Mouse (Mus musculus): ENCODE data around the gene Hsd3b2. TPM values are rescaled to one million over a fixed set of nuclear protein-coding genes. Genes with fewer than 3 reads are reported as not detected.

Hsd3b2 gene
- polyA plus RNA-seq, 1 experiment = 0.01 TPM

DNA sequence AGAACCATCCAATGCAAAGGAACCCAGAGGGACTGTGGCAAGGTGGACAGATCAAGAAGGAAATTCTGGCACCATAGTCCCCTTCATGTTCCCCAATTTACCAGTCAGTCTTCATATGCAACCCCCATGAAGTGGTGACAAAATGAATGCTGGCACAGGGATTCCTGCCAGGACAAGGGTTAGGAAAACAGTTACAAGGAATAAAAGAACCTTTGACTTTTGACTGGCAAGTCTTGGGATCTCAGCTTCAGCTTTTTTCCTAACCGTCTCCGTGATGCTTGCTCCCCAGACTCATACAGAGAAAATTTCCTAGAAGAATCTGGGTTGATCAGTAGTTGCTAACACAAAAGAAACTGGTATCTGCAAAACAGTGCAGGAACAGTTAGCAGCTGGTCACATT is 9.4 kb upstream of the Hsd3b2 start:
- TF ChIP-seq MAX (IDR thresholded peaks at IDR 0.05) = no peak
- TF ChIP-seq CEBPB (IDR thresholded peaks at IDR 0.05; ENCODE audit: low read depth) = no peak
- H3K4me3 ChIP-seq (ENCODE audit: insufficient read depth, poor library complexity, severe bottlenecking) = no peak overlapping the region
- H3K27me3 ChIP-seq (ENCODE audit: control insufficient read depth, insufficient read depth, insufficient read length) = no peaks in the 10 kb centered on the region
- no peaks in the 10 kb centered on the region for H3K79me2 ChIP-seq (ENCODE audit: control insufficient read depth, insufficient read depth)
- H3K79me3 ChIP-seq (ENCODE audit: low read depth) = no peaks in the 10 kb centered on the region
- no peaks in the 10 kb centered on the region for H3K36me3 ChIP-seq (ENCODE audit: control insufficient read depth, insufficient read depth)
- no peak overlapping the region for H3ac ChIP-seq (ENCODE audit: control insufficient read depth, insufficient read length, low read depth)

DNA sequence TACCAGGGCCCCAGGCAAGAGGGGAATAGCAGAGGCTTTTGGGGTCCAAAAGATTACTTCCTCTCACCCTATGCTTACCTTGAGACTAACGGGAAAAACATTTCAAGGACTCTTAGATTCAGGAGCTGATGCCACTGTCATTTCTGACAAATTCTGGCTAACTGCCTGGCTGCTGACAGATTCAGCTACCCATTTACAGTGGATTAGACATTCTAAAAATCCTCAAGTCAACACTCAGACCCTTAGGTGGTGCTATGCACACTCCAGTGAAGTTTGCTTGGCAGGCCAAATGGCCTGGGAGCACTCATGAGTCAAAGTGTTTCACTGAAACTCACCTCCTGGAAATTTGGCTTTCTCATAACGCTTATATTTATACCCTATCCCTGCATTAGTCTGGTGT is 1.9 kb upstream of the Hsd3b2 start:
- Histone ChIP-seq H3K79me2 (ENCODE audit: control insufficient read depth, insufficient read depth) (no peaks in the 10 kb centered on the region), H3K79me3 (ENCODE audit: low read depth) (no peaks in the 10 kb centered on the region), H3ac (ENCODE audit: control insufficient read depth, insufficient read length, low read depth) (no peak overlapping the region), H3K27me3 (ENCODE audit: control insufficient read depth, insufficient read depth, insufficient read length) (no peaks in the 10 kb centered on the region), H3K36me3 (ENCODE audit: control insufficient read depth, insufficient read depth) (no peaks in the 10 kb centered on the region), H3K4me3 (ENCODE audit: insufficient read depth, poor library complexity, severe bottlenecking) (no peak overlapping the region)
- TF ChIP-seq MYOG (IDR thresholded peaks at IDR 0.05; ENCODE audit: control insufficient read depth, extremely low read depth, insufficient read length) = no peak
- no peak for TF ChIP-seq CEBPB (IDR thresholded peaks at IDR 0.05; ENCODE audit: low read depth)
- no peak for TF ChIP-seq USF1 (IDR thresholded peaks at IDR 0.05; ENCODE audit: low read depth)
- TF ChIP-seq MYOD1 (IDR thresholded peaks at IDR 0.05; ENCODE audit: control insufficient read depth, insufficient read length, low read depth) = no peak
- TF ChIP-seq FOSL1 (IDR thresholded peaks at IDR 0.05; ENCODE audit: insufficient read depth, low read length, poor library complexity, severe bottlenecking) = no peak
- no peak for TF ChIP-seq MAX (IDR thresholded peaks at IDR 0.05)

- Histone ChIP-seq H3K4me3 (ENCODE audit: insufficient read depth, poor library complexity, severe bottlenecking) (no peak overlapping the region), H3K79me3 (ENCODE audit: low read depth) (no peaks in the 10 kb centered on the region), H3ac (ENCODE audit: control insufficient read depth, insufficient read length, low read depth) (no peak overlapping the region), H3K27me3 (ENCODE audit: control insufficient read depth, insufficient read depth, insufficient read length) (no peaks in the 10 kb centered on the region), H3K36me3 (ENCODE audit: control insufficient read depth, insufficient read depth) (no peaks in the 10 kb centered on the region), H3K79me2 (ENCODE audit: control insufficient read depth, insufficient read depth) (no peaks in the 10 kb centered on the region)
- no peak for TF ChIP-seq MYOG (IDR thresholded peaks at IDR 0.05; ENCODE audit: control insufficient read depth, extremely low read depth, insufficient read length)
- no peak for TF ChIP-seq CTCF (IDR thresholded peaks at IDR 0.05; ENCODE audit: control insufficient read depth, insufficient read depth, insufficient read length)
- TF ChIP-seq MYOD1 (IDR thresholded peaks at IDR 0.05; ENCODE audit: control insufficient read depth, insufficient read length, low read depth) = no peak
- TF ChIP-seq CEBPB (IDR thresholded peaks at IDR 0.05; ENCODE audit: low read depth) = no peak
- no peak for TF ChIP-seq MAX (IDR thresholded peaks at IDR 0.05)
- no peak for TF ChIP-seq FOSL1 (IDR thresholded peaks at IDR 0.05; ENCODE audit: insufficient read depth, low read length, poor library complexity, severe bottlenecking)
- no peak for TF ChIP-seq USF1 (IDR thresholded peaks at IDR 0.05; ENCODE audit: low read depth)
Measured at GRCm38 (mm10) chr3:98720740-98721139, 3.6 kb downstream of the Hsd3b2 start.

GRCm38 (mm10) chr3:98682401-98682800 is 41.9 kb downstream of the Hsd3b2 start:
- no peak overlapping the region for H3K4me3 ChIP-seq (ENCODE audit: insufficient read depth, poor library complexity, severe bottlenecking)
- H3K36me3 ChIP-seq (ENCODE audit: control insufficient read depth, insufficient read depth) = no peaks in the 10 kb centered on the region
- no peak overlapping the region for H3ac ChIP-seq (ENCODE audit: control insufficient read depth, insufficient read length, low read depth)
- H3K79me3 ChIP-seq (ENCODE audit: low read depth) = no peaks in the 10 kb centered on the region
- no peak for TF ChIP-seq CTCF (IDR thresholded peaks at IDR 0.05; ENCODE audit: control insufficient read depth, insufficient read depth, insufficient read length)
- no peak for TF ChIP-seq MAX (IDR thresholded peaks at IDR 0.05)
- TF ChIP-seq MYOG (IDR thresholded peaks at IDR 0.05; ENCODE audit: control insufficient read depth, extremely low read depth, insufficient read length) = no peak
- H3K27me3 ChIP-seq (ENCODE audit: control insufficient read depth, insufficient read depth, insufficient read length) = no peaks in the 10 kb centered on the region
- H3K79me2 ChIP-seq (ENCODE audit: control insufficient read depth, insufficient read depth) = no peaks in the 10 kb centered on the region

GRCm38 (mm10) chr3:98680786-98681185 is 43.6 kb downstream of the Hsd3b2 start:
- TF ChIP-seq MAX (IDR thresholded peaks at IDR 0.05) (no peak), CEBPB (IDR thresholded peaks at IDR 0.05; ENCODE audit: low read depth) (no peak), USF1 (IDR thresholded peaks at IDR 0.05; ENCODE audit: low read depth) (no peak), FOSL1 (IDR thresholded peaks at IDR 0.05; ENCODE audit: insufficient read depth, low read length, poor library complexity, severe bottlenecking) (no peak), CTCF (IDR thresholded peaks at IDR 0.05; ENCODE audit: control insufficient read depth, insufficient read depth, insufficient read length) (no peak), MYOD1 (IDR thresholded peaks at IDR 0.05; ENCODE audit: control insufficient read depth, insufficient read length, low read depth) (no peak), MYOG (IDR thresholded peaks at IDR 0.05; ENCODE audit: control insufficient read depth, extremely low read depth, insufficient read length) (no peak)

More at GRCm38 (mm10) chr3:98680786-98681185, 43.6 kb downstream of the Hsd3b2 start:
- H3K27me3 ChIP-seq (ENCODE audit: control insufficient read depth, insufficient read depth, insufficient read length) = no peaks in the 10 kb centered on the region
- no peak overlapping the region for H3ac ChIP-seq (ENCODE audit: control insufficient read depth, insufficient read length, low read depth)
- no peaks in the 10 kb centered on the region for H3K79me3 ChIP-seq (ENCODE audit: low read depth)
- no peaks in the 10 kb centered on the region for H3K79me2 ChIP-seq (ENCODE audit: control insufficient read depth, insufficient read depth)
- H3K4me3 ChIP-seq (ENCODE audit: insufficient read depth, poor library complexity, severe bottlenecking) = no peak overlapping the region
- H3K36me3 ChIP-seq (ENCODE audit: control insufficient read depth, insufficient read depth) = no peaks in the 10 kb centered on the region

Other genes with a start within 250 kb of the Hsd3b2 start
- not detected for gene Hsd3b4, start 214.0 kb downstream of the Hsd3b2 start, polyA plus RNA-seq (2012; fragmentation: generic; extraction: Trizol)
- not detected for gene Gm10681, start 135.7 kb downstream of the Hsd3b2 start, polyA plus RNA-seq (2012; fragmentation: generic; extraction: Trizol)
- not detected for gene Hsd3b5, start 94.3 kb downstream of the Hsd3b2 start, polyA plus RNA-seq (2012; fragmentation: generic; extraction: Trizol)
- not detected for gene Hsd3b3, start 38.6 kb upstream of the Hsd3b2 start, polyA plus RNA-seq (2012; fragmentation: generic; extraction: Trizol)
- not detected for gene Hsd3b6, start 89.9 kb upstream of the Hsd3b2 start, polyA plus RNA-seq (2012; fragmentation: generic; extraction: Trizol)
- not detected for gene Hsd3b1, start 135.3 kb upstream of the Hsd3b2 start, polyA plus RNA-seq (2012; fragmentation: generic; extraction: Trizol)
- not detected for gene Hao2, start 168.7 kb upstream of the Hsd3b2 start, polyA plus RNA-seq (2012; fragmentation: generic; extraction: Trizol)

Data from C2C12 (cell line).